Mouse (Mus musculus) right cerebral cortex, postnatal 25 days (tissue): ENCODE measurements around the gene Ttc7b.
A peak's percentile ranks its signal among the peaks of the same experiment; 100 is the strongest.

Experiments used
- DNase-seq: peaks from one replicate; pipeline ENCODE4 v3.0.0; 2022

Gene Ttc7b

GRCm38 (mm10) chr12:100445271-100445670 lies 75.4 kb downstream of the Ttc7b start:
- DNase-seq: no peak

DNA sequence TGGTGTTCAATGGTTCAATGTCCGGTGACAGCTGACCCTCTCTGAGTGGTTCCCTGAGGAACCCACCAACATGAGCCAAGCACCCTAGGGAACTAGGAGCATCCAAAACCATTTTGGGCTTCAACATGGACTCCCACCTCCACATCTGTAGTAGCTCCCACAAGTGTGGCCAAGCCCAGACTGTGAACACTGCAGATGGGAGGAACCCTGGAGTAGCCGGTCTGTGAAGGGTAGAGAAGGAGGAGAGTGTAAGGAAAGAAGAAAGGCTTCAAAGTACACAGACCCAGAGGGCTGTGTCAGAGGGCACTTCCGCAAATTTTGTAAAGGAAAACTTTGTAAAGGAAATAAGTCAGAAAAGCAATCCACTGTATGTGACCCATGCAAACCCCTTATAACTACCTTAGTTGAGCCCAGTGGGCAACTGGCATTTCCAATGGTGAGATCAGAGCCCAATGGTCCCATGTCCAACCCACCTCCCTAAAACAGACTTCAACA lies 75.9 kb downstream of the Ttc7b start:
- DNase-seq: no peak

- no peak for DNase-seq
Observed at GRCm38 (mm10) chr12:100443452-100443851, 77.2 kb downstream of the Ttc7b start.

GRCm38 (mm10) chr12:100441609-100442008 lies 79.0 kb downstream of the Ttc7b start:
- DNase-seq: no peak

DNA sequence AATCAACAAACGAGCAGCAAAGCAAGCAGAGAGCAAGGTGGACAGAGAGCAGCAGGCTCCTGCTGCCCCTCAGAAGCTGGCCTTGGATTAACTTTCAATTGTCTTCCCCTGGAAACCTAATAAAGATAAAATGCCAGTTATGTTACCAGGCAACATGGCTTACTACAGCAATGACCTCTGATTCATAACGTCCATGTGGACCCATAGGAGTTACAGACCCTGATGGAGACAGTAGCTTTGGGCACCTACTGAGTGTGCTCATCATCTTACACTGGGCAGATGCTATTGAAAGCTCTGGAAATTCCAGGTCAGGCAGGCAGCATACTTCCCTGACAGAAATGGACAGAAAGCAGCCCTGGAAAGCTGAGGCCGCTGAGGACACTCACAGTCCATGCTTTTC lies 80.7 kb downstream of the Ttc7b start:
- DNase-seq: no peak

DNA sequence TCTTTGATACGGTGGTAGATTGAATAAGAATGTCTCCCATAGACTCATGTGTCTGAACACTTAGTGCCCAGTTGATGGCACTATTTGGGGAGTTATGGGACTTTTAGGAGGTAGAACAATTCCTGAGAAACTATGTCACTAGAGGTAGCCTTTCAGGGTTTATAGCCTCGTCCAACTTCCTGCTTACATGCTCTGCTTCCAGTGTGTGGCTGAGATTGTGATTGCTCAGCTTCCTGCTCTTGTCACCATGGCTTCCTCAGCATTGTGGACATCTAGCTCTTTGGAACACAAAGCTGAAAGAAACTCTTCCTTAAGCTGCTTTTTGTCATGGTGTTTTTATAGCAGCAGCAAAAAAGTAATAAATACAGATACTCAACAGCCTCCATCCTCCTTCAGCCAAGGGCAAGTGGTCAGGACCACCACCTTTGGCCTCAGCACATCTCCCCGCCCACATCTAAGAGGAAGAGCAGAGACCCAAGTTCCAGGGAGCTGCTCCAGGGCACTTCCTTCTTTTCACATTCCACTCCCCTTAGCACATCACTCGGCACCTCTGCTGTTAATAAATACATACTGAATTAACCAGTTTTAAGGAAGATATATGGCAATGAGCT lies 81.4 kb downstream of the Ttc7b start:
- DNase-seq: no peak

DNA sequence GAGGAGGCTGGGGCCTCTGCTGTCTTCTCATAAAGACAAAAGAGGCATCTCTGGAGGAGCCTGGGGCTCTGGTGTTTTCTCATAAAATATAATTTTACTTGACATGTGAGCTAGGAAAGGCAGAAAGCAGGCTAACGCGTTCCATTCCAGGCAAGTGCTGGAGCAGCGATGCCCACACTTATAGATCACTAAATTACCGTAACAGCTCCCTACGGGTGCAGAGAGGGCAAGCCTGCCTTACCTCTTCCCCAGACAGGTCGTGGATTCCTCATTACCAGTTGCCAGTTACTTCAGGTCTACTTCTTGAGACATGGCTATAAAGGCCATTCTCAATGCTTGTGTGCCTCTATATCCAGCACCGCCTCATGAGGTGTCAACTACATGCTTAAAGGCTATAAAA lies 82.1 kb downstream of the Ttc7b start:
- no peak for DNase-seq

- no peak for DNase-seq
Observed at GRCm38 (mm10) chr12:100437862-100438261, 82.8 kb downstream of the Ttc7b start.

DNA sequence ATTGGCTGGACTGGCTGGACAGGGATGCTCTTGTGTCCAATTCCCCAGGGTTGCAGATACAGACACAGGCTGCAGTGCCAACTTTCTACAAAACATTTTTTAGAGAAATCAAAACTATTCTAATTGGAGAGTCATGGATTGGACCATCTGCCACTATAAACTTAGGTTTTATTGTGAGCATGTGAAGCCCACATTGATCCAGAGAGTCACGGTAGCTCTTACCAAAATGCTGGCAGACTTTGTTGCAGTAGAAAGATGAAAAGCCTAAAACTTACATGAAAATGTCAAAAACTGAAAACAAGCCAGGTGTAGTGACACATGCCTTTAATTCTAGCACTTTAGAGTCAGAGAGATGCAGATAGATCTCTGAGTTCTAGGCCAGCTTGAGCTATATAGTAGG lies 84.9 kb downstream of the Ttc7b start:
- DNase-seq: no peak

- DNase-seq: no peak
Observed at GRCm38 (mm10) chr12:100431830-100432229, 88.8 kb downstream of the Ttc7b start.

GRCm38 (mm10) chr12:100429414-100430114 lies 91.1 kb downstream of the Ttc7b start:
- DNase-seq: no peak

DNA sequence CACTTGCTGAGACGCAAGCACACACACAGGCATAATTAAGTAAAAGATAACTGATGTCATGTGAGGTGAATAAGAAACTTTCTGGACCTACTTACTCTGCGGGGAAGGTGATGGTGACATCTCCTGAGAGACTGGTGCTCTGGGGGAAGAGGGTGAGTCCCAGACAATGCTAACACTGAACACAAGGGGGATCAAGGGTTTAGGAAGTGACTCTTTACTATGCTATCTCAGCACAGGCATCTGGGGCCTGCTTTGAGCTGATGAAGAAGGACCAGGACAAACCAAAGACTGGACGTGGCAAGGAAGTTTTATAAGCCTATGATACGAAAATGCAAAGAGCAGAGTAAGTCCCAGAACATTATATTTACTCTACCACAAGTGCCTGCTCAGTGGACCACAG lies 92.4 kb downstream of the Ttc7b start:
- DNase-seq: no peak

DNA sequence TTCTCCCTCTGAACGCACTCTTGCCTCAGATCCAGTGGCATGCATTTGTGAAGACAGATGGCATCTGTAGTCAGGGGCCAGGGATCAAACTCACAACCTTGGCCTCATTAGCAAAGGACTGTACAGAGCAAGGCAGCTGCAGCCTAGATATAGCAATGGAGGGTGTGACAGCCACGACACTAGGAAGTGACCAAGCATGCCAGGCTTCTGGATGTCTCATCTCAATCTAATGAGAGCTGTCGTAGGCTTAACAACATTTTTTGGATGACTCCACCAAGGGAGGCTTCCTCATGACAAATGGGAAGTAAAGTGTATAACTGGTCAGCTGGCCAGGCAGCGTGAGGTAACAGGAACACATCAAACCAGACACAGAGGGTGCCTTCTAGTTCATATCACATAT lies 94.4 kb downstream of the Ttc7b start:
- DNase-seq: no peak

GRCm38 (mm10) chr12:100425028-100425427 lies 95.6 kb downstream of the Ttc7b start:
- peak; percentile 11 for DNase-seq

DNA sequence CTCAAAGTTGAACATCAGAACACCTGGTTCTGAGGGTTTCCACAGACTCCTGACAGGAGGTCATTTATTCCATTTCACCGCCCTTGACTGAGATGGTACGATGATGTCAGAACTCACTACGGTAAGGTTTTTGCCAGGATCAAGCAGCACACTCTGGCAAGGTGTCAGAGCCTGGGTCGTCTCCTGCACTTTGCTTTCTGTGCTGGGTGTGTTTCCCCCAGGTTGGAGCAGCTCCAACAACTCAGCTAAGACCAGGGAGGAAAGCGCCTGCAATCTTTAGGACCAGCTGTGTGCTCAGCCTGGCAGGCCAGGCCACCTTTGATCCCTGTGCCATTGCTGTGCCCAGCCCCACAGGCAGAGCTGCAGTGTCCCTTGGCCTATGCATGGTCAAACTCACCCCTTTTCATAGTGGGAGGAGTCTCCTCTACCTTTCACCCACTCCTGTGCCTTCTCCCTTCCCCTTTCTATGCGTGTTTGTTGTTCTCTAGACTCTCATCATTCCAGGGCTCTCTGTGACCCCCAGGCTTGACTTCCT lies 98.3 kb downstream of the Ttc7b start:
- DNase-seq: peak; percentile 2

- DNase-seq: peak; percentile 53
Observed at GRCm38 (mm10) chr12:100421538-100421937, 99.1 kb downstream of the Ttc7b start.

DNA sequence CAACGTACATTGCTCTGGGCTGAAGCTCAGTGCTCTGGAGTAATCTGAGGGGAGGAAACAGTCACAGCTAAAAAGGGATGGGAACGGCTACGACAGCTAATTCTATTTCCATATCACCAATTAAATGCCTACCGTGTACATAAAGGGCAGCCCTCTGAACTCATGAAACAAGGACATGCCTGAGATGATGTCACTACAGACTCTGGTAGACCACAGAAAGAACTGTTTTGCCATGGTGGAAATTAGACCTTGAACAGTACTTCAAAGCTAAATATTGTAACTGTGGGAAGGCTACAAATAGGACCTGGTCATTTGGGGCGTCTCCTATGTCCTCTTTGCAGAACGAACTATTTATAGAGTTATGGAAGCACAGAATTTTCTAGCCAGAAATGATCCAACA lies 99.7 kb downstream of the Ttc7b start:
- DNase-seq: peak; percentile 8

GRCm38 (mm10) chr12:100419946-100420874 lies 100.4 kb downstream of the Ttc7b start:
- peak; percentile 4 for DNase-seq

- DNase-seq: peak; percentile 29
Observed at GRCm38 (mm10) chr12:100415802-100416201, 104.8 kb downstream of the Ttc7b start.

- DNase-seq: peak; percentile 9
Observed at GRCm38 (mm10) chr12:100414717-100415398, 105.8 kb downstream of the Ttc7b start.

DNA sequence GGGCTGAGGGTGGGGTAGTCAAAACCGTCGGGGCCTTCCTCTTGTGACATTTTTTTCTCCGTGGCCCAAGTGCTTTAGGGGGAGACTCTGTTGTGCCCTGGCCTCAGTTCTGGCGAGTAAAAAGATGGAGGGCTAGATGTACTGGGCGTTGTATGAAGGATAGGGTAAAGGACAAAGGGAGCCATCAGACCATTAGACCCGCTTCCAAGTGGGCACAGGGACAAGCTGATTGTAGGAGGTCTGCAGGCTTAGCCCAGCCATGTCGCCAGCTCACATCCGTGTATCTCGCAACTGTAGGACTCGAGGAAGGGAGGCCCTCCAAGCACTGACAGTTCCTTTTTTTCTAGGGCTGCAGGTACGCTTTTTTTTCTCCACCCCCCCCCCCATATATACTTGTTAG lies 111.9 kb downstream of the Ttc7b start:
- peak; percentile 3 for DNase-seq

- DNase-seq: peak; percentile 3
Observed at GRCm38 (mm10) chr12:100408143-100408542, 112.5 kb downstream of the Ttc7b start.

- DNase-seq: no peak
Observed at GRCm38 (mm10) chr12:100407371-100407770, 113.3 kb downstream of the Ttc7b start.
